Mouse (Mus musculus) gastrocnemius, postnatal 14 days (tissue): ENCODE data around the gene Fibp. TPM values are rescaled to one million over a fixed set of nuclear protein-coding genes. Genes with fewer than 3 reads are reported as not detected.
A peak's percentile ranks its signal among the peaks of the same experiment; 100 is the strongest.

Source experiments
- DNase-seq: peaks from one replicate; pipeline ENCODE4 v3.0.0; 2021; ENCODE audit warnings: mixed read lengths
- intact Hi-C: fragments of 180-260 bp; cut with DNase I; formaldehyde crosslinking; loops from one replicate; pipeline ENCODE4 v1.15.1; 2025; ENCODE audit warnings: low total_unique reads
- total RNA-seq, 2 experiments: library from RNA; stranded (reverse); gene quantifications; 2 replicates each; pipeline ENCODE4 v1.2.3; 2021

Fibp gene
- total RNA-seq, 2 experiments from 2014 or later, result 42.0 to 44.8 TPM

DNA sequence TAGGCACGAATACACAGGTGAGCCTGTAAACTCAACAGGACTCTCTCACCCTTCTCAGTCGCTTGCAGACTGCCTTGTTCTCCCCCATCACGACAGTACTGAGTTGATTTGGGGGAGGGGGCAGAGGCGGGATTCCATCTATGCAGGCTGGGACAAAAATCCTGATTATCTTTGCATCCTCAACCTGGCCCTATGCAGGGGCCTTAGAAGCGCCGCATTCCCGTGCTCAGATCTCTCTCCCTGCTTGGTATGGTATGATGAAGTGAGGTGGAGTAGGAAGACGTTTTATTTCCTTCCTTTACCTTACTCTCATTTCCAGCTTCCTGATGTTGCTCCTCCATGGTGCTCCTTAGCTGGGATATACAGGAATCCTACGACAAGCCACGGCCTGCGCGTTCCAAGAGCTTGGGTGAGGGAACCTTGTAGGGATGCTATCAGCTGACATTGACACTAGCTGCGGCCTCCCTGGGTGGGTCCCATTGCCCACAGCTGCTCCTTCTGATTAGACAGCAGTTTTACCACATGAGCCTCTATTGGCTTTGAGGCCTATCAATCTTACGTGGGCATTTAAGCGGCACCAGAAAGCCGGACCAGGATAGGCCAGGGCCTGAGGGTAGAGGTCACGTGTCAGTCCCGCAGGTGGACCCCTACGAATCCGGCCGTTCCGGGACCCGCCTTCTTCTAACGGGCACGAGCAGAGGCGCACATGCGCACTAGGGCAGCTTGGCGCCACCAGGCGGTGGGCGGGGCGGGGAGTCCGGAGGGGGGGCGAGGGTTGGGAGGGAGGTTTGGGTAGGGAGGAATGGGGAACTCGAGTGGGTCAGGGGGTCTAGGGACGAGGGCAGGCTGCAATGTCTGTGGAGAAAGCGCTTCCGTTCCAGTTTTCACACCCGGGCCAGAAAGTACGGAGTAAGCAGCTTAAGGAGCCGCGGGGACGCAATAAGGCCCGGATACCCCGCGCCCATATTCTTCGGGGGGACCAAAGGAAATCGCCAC is 49.9 kb downstream of the Fibp start, which contains the start of gene Snx32:
TSS of gene Snx32 (minus strand) at position 508 of the 996 bp plus-strand sequence.
- intact Hi-C loops, result no loop called here
- DNase-seq, result peak; percentile 97

DNA sequence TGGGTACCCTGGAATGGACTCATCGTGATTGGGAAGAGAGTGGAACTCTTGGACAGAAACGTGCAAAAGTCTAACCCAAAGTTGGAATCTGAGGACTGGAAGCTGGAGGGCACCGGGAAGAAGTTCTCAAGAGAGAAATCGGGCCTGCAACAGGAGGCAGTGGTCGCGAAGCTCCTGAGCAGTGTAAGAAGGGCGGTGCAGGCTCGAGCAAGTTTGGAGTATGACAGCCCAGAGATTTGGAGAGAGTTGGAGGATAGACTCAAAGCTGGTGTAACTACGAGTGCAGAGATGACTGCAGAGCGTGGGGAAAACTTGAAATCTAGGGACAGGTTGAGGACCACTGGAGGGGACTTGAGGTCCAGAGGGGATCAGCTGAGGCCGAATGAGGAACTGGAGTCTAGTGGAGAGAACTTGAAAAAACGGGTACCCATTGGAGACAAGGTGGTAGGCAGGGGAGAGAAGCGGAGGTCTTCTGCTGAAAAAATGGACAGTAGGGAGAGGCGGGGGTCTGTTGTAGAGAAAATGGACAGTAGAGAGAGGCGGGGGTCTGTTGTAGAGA is 50.7 kb downstream of the Fibp start:
- intact Hi-C loops, result no loop called here
- DNase-seq, result no peak

DNA sequence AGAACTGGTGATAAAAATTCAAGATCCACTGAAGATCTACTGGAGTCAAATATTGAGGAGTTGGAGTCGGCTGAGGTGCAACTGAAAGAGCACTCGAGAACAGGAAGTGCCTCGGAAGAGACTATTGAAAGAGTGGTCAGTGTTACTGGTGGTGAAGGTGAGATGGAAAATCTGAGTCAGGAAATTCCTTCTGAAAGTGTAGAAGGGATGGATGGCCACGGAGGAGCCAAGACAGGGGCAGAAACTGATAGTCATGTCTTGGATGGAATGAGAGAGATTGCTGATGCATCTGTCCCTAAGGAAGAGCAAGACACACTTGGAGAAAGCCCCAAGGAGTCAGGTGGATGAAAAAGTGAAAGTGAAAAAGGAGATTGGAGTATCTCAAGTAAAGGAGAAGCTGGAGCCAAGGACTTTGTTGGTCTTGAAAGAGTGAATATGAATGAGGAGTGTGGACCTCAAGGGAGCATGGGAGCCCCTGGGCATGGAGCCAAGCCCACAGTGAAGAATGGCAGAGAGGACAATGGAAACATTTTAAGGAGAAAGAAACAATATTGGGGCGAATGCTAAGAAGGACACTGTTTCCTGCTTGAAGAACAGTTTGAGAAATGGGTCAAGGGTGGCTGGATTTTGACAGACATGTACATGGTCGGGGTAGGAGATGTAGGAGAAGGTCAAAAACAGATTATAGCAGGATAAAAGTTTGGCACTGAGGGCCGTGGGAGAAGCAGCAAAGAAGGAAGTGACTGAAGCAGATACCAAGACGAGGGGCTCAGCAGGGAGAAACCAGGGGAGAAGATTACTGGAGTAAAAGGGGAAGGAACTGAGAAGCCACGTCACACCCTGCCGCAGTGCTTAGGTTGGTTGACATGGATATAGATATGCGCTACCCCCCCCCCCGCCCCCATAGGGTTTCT is 51.9 kb downstream of the Fibp start:
- no peak for DNase-seq
- intact Hi-C loops, result no loop called here

DNA sequence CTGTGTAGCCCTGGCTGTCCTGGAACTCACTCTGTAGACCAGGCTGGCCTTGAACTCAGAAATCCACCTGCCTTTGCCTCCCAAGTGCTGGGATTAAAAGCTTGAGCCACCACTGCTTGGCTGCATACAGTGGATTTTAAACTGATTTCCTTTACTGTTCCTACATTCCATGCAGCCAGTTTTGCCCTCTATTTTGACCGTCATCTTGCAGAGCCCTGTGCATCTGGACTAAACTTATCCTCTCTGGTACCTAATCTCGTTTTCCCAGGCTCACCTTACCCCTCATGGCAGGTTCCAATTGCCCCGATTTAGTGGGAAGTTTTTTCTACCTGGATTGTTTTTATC is 52.6 kb downstream of the Fibp start:
- intact Hi-C loops, result no loop called here
- no peak for DNase-seq

Other genes starting within 250 kb of the Fibp start
- gene Pacs1, start 187.5 kb upstream of the Fibp start, total RNA-seq, result 1 to 10 TPM; 6.7 to 7.7 TPM
- gene Sf3b2, start 165.2 kb upstream of the Fibp start, total RNA-seq, result 10 to 100 TPM; 72.1 to 72.6 TPM
- gene Gal3st3, start 162.3 kb upstream of the Fibp start, total RNA-seq, result under 1 TPM in 1 of 2 experiments, not detected in 1; 0.16 TPM
- gene Catsper1, start 124.9 kb upstream of the Fibp start, total RNA-seq, result not detected
- gene Cst6, start 111.0 kb upstream of the Fibp start, total RNA-seq, result 1 to 10 TPM; 7.1 to 7.4 TPM
- gene Eif1ad, start 93.9 kb upstream of the Fibp start, total RNA-seq, result 10 to 100 TPM; 11.4 to 13.1 TPM
- 100 to 1,000 TPM; 123 to 126 TPM for gene Banf1, start 93.4 kb upstream of the Fibp start, total RNA-seq
- gene Sart1, start 71.9 kb upstream of the Fibp start, total RNA-seq, result 10 to 100 TPM; 28.0 to 39.0 TPM
- under 1 TPM; 0.58 to 0.70 TPM for gene Tsga10ip, start 58.1 kb upstream of the Fibp start, total RNA-seq
- 100 to 1,000 TPM; 550 to 558 TPM for gene Drap1, start 35.6 kb upstream of the Fibp start, total RNA-seq
- gene AI837181, start 35.5 kb upstream of the Fibp start, total RNA-seq, result 10 to 100 TPM; 45.1 to 48.4 TPM
- gene Fosl1, start 13.1 kb upstream of the Fibp start, total RNA-seq, result not detected
- 1 to 10 TPM; 6.4 to 7.2 TPM for gene Ccdc85b, start 2.7 kb upstream of the Fibp start, total RNA-seq
- not detected for gene Ctsw, start 7.9 kb downstream of the Fibp start, total RNA-seq
- 10 to 100 TPM; 14.8 to 21.3 TPM for gene Efemp2, start 13.3 kb downstream of the Fibp start, total RNA-seq
- 10 to 100 TPM; 23.5 to 27.0 TPM for gene Mus81, start 27.8 kb downstream of the Fibp start, total RNA-seq
- gene Cfl1, start 29.8 kb downstream of the Fibp start, total RNA-seq, result 100 to 1,000 TPM; 172 to 240 TPM
- gene 1700020D05Rik, start 43.2 kb downstream of the Fibp start, total RNA-seq, result under 1 TPM; 0.41 to 0.82 TPM
- gene Snx32, start 49.9 kb downstream of the Fibp start, total RNA-seq, result 1 to 10 TPM; 5.7 to 6.5 TPM
- gene Ovol1, start 100.0 kb downstream of the Fibp start, total RNA-seq, result not detected
- 1 to 10 TPM; 1.8 to 2.4 TPM for gene Ap5b1, start 107.4 kb downstream of the Fibp start, total RNA-seq
- gene Rnaseh2c, start 141.3 kb downstream of the Fibp start, total RNA-seq, result 10 to 100 TPM; 39.1 to 46.1 TPM
- 10 to 100 TPM; 22.0 to 25.9 TPM for gene Kat5, start 149.6 kb downstream of the Fibp start, total RNA-seq
- 10 to 100 TPM; 17.1 to 21.9 TPM for gene Rela, start 176.9 kb downstream of the Fibp start, total RNA-seq
- 10 to 100 TPM; 19.3 to 22.4 TPM for gene Sipa1, start 203.1 kb downstream of the Fibp start, total RNA-seq
- gene Map3k11, start 228.1 kb downstream of the Fibp start, total RNA-seq, result 10 to 100 TPM; 16.7 TPM
- gene Pcnx3, start 228.3 kb downstream of the Fibp start, total RNA-seq, result 10 to 100 TPM; 15.3 to 17.6 TPM
- not detected for gene Kcnk7, start 243.8 kb downstream of the Fibp start, total RNA-seq